Mouse (Mus musculus) thymus, adult 2 months (tissue): Measurements from ENCODE around the gene Ap1m2. TPM values are rescaled to one million over a fixed set of nuclear protein-coding genes. Genes with fewer than 3 reads are reported as not detected.

ENCODE experiments used
- DNase-seq: peaks from one replicate; pipeline ENCODE4 v3.0.0; 2021
- H3K27ac ChIP-seq: fragments of 200-500 bp; 2 replicates; pipeline ENCODE4 v1.5.1; 2012; ENCODE audit warnings: low read length, control low read depth; ENCODE audit not compliant: control insufficient read depth, insufficient read depth
- H3K27me3 ChIP-seq: fragments of 200-500 bp; 2 replicates; pipeline ENCODE4 v1.6.1; 2012; ENCODE audit warnings: mild to moderate bottlenecking, low read length, moderate library complexity, mixed read lengths; ENCODE audit not compliant: control insufficient read depth, insufficient read depth
- H3K36me3 ChIP-seq: fragments of 200-500 bp; 2 replicates; pipeline ENCODE4 v1.6.1; 2012; ENCODE audit warnings: mild to moderate bottlenecking, low read length, moderate library complexity; ENCODE audit not compliant: control insufficient read depth, insufficient read depth
- H3K4me1 ChIP-seq: fragments of 200-500 bp; replicated peaks from 2 replicates; pipeline ENCODE4 v1.6.1; 2012; ENCODE audit warnings: low read length; ENCODE audit not compliant: control insufficient read depth, insufficient read depth
- H3K4me3 ChIP-seq: fragments of 200-500 bp; 2 replicates; pipeline ENCODE4 v1.5.1; 2012; ENCODE audit warnings: mild to moderate bottlenecking, low read length, control low read depth, moderate library complexity; ENCODE audit not compliant: control insufficient read depth, insufficient read depth
- CTCF ChIP-seq: fragments of 200-500 bp; IDR thresholded peaks from 2 replicates; pipeline ENCODE4 v1.5.1; 2012; ENCODE audit warnings: mild to moderate bottlenecking, control low read depth, low read length, moderate library complexity, borderline replicate concordance; ENCODE audit not compliant: control insufficient read depth, poor library complexity, insufficient read depth; ENCODE audit errors: extremely low read depth
- POLR2A ChIP-seq: fragments of 200-500 bp; IDR thresholded peaks from 2 replicates; pipeline ENCODE4 v1.6.1; 2012; ENCODE audit warnings: mild to moderate bottlenecking, low read length, control low read depth, moderate library complexity; ENCODE audit not compliant: control insufficient read depth, poor library complexity, insufficient read depth; ENCODE audit errors: extremely low read depth
- WGBS: fragments of 180-500 bp; shearing (Covaris S2); methylation state at CpG from one replicate; pipeline ENCODE4 v1.1.7; 2018; 5-methylcytosine and 5-hydroxymethylcytosine counted together
- polyA plus RNA-seq: library from polyadenylated mRNA; depleted of rRNA; stranded (reverse); fragments of >200 nt; gene quantifications from 2 replicates; pipeline ENCODE4 v1.2.3, GENCODE M21; 2012; rRNA removed

The Ap1m2 gene
- 9.6 and 11.1 TPM in 2 replicates for polyA plus RNA-seq

GRCm38 (mm10) chr9:21312134-21312533 is at the start of gene Ap1m2:
Ap1m2 (minus strand) TSS chr9:21312337.
- Histone ChIP-seq H3K27ac (no peak within 1 kb of the TSS), H3K4me1 (peaks cover 34% of the 10 kb centered on the region), H3K27me3 (no peaks in the 10 kb centered on the region), H3K4me3 (no peak within 1 kb of the TSS), H3K36me3 (no peaks in the 10 kb centered on the region)
- 66% methylated on average over 29 of the region's 35 CpGs for WGBS
- DNase-seq, result no peak
- no peak for TF ChIP-seq POLR2A
- TF ChIP-seq CTCF, result no peak

- peak; percentile 73 for DNase-seq
- peaks cover 27% of the 10 kb centered on the region for H3K36me3 ChIP-seq
- no peak overlapping the region for H3K27ac ChIP-seq
- whole genome bisulfite sequencing, result 4% methylated on average over 1 of the region's 1 CpGs
- no peaks in the 10 kb centered on the region for H3K27me3 ChIP-seq
- peaks cover 8% of the 10 kb centered on the region for H3K4me1 ChIP-seq
- H3K4me3 ChIP-seq, result no peak overlapping the region
- TF ChIP-seq POLR2A, result no peak
- TF ChIP-seq CTCF, result no peak
Observed at GRCm38 (mm10) chr9:21356981-21357718, 45.0 kb upstream of the Ap1m2 start.

- H3K36me3 ChIP-seq, result peaks cover 47% of the 10 kb centered on the region
- DNase-seq, result no peak
- WGBS, result 97% methylated on average over 6 of the region's 6 CpGs
- no peak overlapping the region for H3K27ac ChIP-seq
- H3K4me3 ChIP-seq, result no peak overlapping the region
- TF ChIP-seq CTCF (no peak), POLR2A (no peak)
- H3K27me3 ChIP-seq, result no peaks in the 10 kb centered on the region
- H3K4me1 ChIP-seq, result peaks cover 8% of the 10 kb centered on the region
Observed at GRCm38 (mm10) chr9:21354796-21355195, 42.7 kb upstream of the Ap1m2 start.

GRCm38 (mm10) chr9:21353373-21353686 is 41.2 kb upstream of the Ap1m2 start:
- TF ChIP-seq POLR2A (no peak), CTCF (no peak)
- Histone ChIP-seq H3K27ac (peak overlapping the region; percentile 23; the same call in 1 of the 2 replicates), H3K4me3 (no peak overlapping the region), H3K4me1 (peaks cover 8% of the 10 kb centered on the region), H3K27me3 (no peaks in the 10 kb centered on the region), H3K36me3 (peaks cover 61% of the 10 kb centered on the region)
- no peak for DNase-seq
- 87% methylated on average over 2 of the region's 2 CpGs for WGBS

- WGBS, result 52% methylated on average over 20 of the region's 20 CpGs
- Histone ChIP-seq H3K36me3 (peaks cover 67% of the 10 kb centered on the region), H3K4me1 (peaks cover 8% of the 10 kb centered on the region), H3K4me3 (no peak overlapping the region), H3K27ac (peak overlapping the region; percentile 31; the same call in 1 of the 2 replicates), H3K27me3 (no peaks in the 10 kb centered on the region)
- DNase-seq, result peak; percentile 31
- no peak for TF ChIP-seq POLR2A
- no peak for TF ChIP-seq CTCF
Observed at GRCm38 (mm10) chr9:21352463-21353372, 40.6 kb upstream of the Ap1m2 start.

GRCm38 (mm10) chr9:21351702-21352377 is 39.7 kb upstream of the Ap1m2 start:
- H3K27me3 ChIP-seq, result no peaks in the 10 kb centered on the region
- WGBS, result 98% methylated on average over 4 of the region's 4 CpGs
- no peak overlapping the region; the same call in 1 of the 2 replicates for H3K27ac ChIP-seq
- peaks cover 8% of the 10 kb centered on the region for H3K4me1 ChIP-seq
- peaks cover 76% of the 10 kb centered on the region for H3K36me3 ChIP-seq
- no peak for DNase-seq
- no peak overlapping the region for H3K4me3 ChIP-seq
- TF ChIP-seq POLR2A (no peak), CTCF (no peak)
